Comparison of ENCODE assay signal across 14 mouse cellular contexts in genomic region chr2:72898782-72899305, GRCm38 (mm10).
"Had no signal": no experiment of that assay in that cellular context is flagged by ENCODE, and none has a peak within 500 bp of the region (broad histone marks: within the 10 kb centered on the region; RNA-seq: fewer than 3 reads in every experiment).

No protein-coding gene starts in this region.

- H3K4me3 ChIP-seq: layer of hippocampus, adult 2 months; limb, embryonic 12.5 days; liver, embryonic 13.5 days; megakaryocyte, embryonic 14.5 days; midbrain, embryonic 15.5 days; neural tube, embryonic 12.5 days had no signal

- H3K9ac ChIP-seq: limb, embryonic 12.5 days; liver, embryonic 13.5 days; liver, postnatal 0 days; midbrain, embryonic 15.5 days; neural tube, embryonic 12.5 days had no signal

- H3K4me2 ChIP-seq: limb, embryonic 12.5 days; liver, embryonic 13.5 days; midbrain, embryonic 11.5 days; midbrain, embryonic 15.5 days; neural tube, embryonic 12.5 days had no signal

- ATAC-seq: liver, postnatal 0 days; midbrain, embryonic 15.5 days had no signal

- H3K36me3 ChIP-seq: limb, embryonic 12.5 days; liver, embryonic 13.5 days; midbrain, embryonic 15.5 days; neural tube, embryonic 12.5 days had no signal

- H3K27ac ChIP-seq: layer of hippocampus, adult 2 months; limb, embryonic 12.5 days; liver, embryonic 13.5 days; macrophage; midbrain, embryonic 15.5 days; neural tube, embryonic 12.5 days had no signal

- H3K4me1 ChIP-seq: limb, embryonic 12.5 days; liver, embryonic 13.5 days; megakaryocyte, embryonic 14.5 days; midbrain, embryonic 15.5 days; neural tube, embryonic 12.5 days had no signal

- H3K27me3 ChIP-seq: limb, embryonic 12.5 days; liver, embryonic 13.5 days; midbrain, embryonic 15.5 days; neural tube, embryonic 12.5 days had no signal

- DNase-seq: kidney, adult 18-20 months; kidney, postnatal 4 days; liver; liver, embryonic 13.5 days; liver, postnatal 0 days; thymus, adult 18-20 months; thymus, postnatal 14 days had no signal

- H3K9me3 ChIP-seq: liver, embryonic 13.5 days had no signal
